Mouse (Mus musculus) thymus, adult 2 months (tissue): ENCODE measurements around the gene Chd9. TPM values are rescaled to one million over a fixed set of nuclear protein-coding genes. Genes with fewer than 3 reads are reported as not detected.

Experiments used
- DNase-seq: peaks from one replicate; pipeline ENCODE4 v3.0.0; 2021
- H3K27ac ChIP-seq: fragments of 200-500 bp; 2 replicates; pipeline ENCODE4 v1.5.1; 2012; ENCODE audit warnings: low read length, control low read depth; ENCODE audit not compliant: control insufficient read depth, insufficient read depth
- H3K27me3 ChIP-seq: fragments of 200-500 bp; 2 replicates; pipeline ENCODE4 v1.6.1; 2012; ENCODE audit warnings: mild to moderate bottlenecking, low read length, moderate library complexity, mixed read lengths; ENCODE audit not compliant: control insufficient read depth, insufficient read depth
- H3K36me3 ChIP-seq: fragments of 200-500 bp; 2 replicates; pipeline ENCODE4 v1.6.1; 2012; ENCODE audit warnings: mild to moderate bottlenecking, low read length, moderate library complexity; ENCODE audit not compliant: control insufficient read depth, insufficient read depth
- H3K4me1 ChIP-seq: fragments of 200-500 bp; replicated peaks from 2 replicates; pipeline ENCODE4 v1.6.1; 2012; ENCODE audit warnings: low read length; ENCODE audit not compliant: control insufficient read depth, insufficient read depth
- H3K4me3 ChIP-seq: fragments of 200-500 bp; 2 replicates; pipeline ENCODE4 v1.5.1; 2012; ENCODE audit warnings: mild to moderate bottlenecking, low read length, control low read depth, moderate library complexity; ENCODE audit not compliant: control insufficient read depth, insufficient read depth
- CTCF ChIP-seq: fragments of 200-500 bp; IDR thresholded peaks from 2 replicates; pipeline ENCODE4 v1.5.1; 2012; ENCODE audit warnings: mild to moderate bottlenecking, control low read depth, low read length, moderate library complexity, borderline replicate concordance; ENCODE audit not compliant: control insufficient read depth, poor library complexity, insufficient read depth; ENCODE audit errors: extremely low read depth
- POLR2A ChIP-seq: fragments of 200-500 bp; IDR thresholded peaks from 2 replicates; pipeline ENCODE4 v1.6.1; 2012; ENCODE audit warnings: mild to moderate bottlenecking, low read length, control low read depth, moderate library complexity; ENCODE audit not compliant: control insufficient read depth, poor library complexity, insufficient read depth; ENCODE audit errors: extremely low read depth
- WGBS: fragments of 180-500 bp; shearing (Covaris S2); methylation state at CpG from one replicate; pipeline ENCODE4 v1.1.7; 2018; 5-methylcytosine and 5-hydroxymethylcytosine counted together
- polyA plus RNA-seq: library from polyadenylated mRNA; depleted of rRNA; stranded (reverse); fragments of >200 nt; gene quantifications from 2 replicates; pipeline ENCODE4 v1.2.3, GENCODE M21; 2012

The Chd9 gene
- polyA plus RNA-seq, 1 experiment, result 127 TPM

DNA sequence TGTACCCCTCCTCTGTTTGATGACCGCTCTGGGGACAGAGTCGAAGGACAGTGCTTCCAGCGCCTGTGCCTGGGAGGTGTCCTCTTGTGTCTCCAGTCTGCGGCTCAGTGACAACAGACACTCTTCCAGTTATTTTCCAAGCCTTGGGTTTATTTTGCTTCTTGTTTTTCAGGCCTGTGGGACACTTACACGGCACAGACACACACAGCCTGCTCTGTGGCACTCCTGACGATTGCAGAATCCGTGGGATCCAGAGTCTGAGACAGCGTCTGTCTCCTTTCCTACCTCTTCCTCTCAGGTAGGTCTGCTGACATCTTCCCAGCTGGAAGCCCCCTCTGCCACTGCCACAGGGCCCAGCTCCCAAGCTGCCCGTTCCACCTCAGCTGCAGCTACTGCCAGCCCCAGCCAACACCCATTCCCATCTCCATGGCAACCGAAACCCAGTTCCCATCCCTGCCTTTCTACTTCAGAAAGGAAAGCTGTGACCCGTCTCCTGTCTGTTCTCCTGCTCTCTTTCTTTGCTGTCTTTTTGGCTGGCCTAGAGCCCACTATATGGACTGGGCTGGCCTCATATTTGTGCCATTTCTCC is 21.4 kb downstream of the Chd9 start:
- Histone ChIP-seq H3K4me1 (peaks cover 3% of the 10 kb centered on the region; the same call in 1 of the 2 replicates), H3K36me3 (no peaks in the 10 kb centered on the region), H3K27me3 (no peaks in the 10 kb centered on the region), H3K27ac (no peak overlapping the region), H3K4me3 (no peak overlapping the region)
- no peak for TF ChIP-seq CTCF
- TF ChIP-seq POLR2A, result no peak
- DNase-seq, result no peak
- 97% methylated on average over 11 of the region's 11 CpGs for WGBS

DNA sequence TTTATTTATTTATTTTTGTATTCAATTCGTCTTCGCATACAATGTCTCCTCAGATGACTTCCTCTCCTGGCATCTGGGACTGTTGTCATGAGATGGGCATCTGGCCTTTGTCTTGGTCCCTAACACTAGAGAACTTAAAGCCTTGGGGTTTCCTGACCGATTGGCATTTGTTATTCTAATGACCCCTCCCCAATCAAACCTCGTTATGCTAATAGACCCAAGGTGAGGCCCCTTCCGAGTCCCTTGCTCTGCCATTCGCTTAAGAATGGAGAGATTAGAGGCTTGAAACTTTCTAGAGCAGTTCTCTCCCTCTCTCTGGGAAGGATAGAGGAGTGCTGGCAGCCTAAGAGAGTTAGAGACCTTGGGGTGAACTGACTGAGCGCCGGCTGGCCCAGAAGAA is 23.4 kb downstream of the Chd9 start:
- no peak overlapping the region for H3K4me3 ChIP-seq
- peaks cover 7% of the 10 kb centered on the region for H3K4me1 ChIP-seq
- no peak overlapping the region for H3K27ac ChIP-seq
- no peak for TF ChIP-seq POLR2A
- no peak for TF ChIP-seq CTCF
- no peaks in the 10 kb centered on the region for H3K27me3 ChIP-seq
- H3K36me3 ChIP-seq, result no peaks in the 10 kb centered on the region
- no peak for DNase-seq
- 97% methylated on average over 8 of the region's 8 CpGs for WGBS

DNA sequence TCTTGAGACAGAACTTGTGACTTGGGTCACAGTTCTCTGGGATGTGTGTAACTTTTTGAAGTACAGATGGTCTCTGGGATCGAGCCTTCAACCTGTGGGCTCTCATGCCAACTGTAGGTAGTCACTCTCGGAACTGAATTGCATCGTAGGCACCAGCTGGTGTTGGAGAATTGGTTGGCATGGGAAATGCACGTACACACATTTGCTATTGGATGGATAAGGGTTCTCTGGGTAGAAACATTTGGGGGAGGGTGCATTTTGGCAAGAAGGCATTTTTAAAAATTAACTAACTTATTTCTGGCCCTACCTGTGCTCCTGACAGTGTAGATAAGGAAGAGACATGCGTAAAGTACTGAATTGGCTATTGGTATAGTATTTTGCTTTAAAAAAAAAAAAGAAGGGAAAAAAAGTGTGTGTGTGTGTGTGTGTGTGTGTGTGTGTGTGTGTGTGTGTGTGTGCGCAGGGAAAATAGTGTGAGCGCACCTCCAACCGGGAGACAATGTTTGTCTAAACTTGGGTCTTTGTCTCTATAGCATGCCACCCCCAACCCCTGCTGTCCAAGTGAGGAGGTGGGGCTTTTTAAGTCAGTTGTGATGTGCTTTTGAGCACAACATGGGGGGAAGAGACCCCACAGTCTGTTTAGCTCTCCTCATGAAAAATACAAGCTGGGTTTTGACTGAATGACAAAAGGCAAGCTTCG is 26.0 kb downstream of the Chd9 start:
- H3K4me1 ChIP-seq, result peaks cover 7% of the 10 kb centered on the region
- H3K4me3 ChIP-seq, result no peak overlapping the region
- no peaks in the 10 kb centered on the region for H3K36me3 ChIP-seq
- no peak overlapping the region for H3K27ac ChIP-seq
- WGBS, result 95% methylated on average over 9 of the region's 9 CpGs
- DNase-seq, result no peak
- TF ChIP-seq POLR2A (no peak), CTCF (no peak)
- no peaks in the 10 kb centered on the region for H3K27me3 ChIP-seq

DNA sequence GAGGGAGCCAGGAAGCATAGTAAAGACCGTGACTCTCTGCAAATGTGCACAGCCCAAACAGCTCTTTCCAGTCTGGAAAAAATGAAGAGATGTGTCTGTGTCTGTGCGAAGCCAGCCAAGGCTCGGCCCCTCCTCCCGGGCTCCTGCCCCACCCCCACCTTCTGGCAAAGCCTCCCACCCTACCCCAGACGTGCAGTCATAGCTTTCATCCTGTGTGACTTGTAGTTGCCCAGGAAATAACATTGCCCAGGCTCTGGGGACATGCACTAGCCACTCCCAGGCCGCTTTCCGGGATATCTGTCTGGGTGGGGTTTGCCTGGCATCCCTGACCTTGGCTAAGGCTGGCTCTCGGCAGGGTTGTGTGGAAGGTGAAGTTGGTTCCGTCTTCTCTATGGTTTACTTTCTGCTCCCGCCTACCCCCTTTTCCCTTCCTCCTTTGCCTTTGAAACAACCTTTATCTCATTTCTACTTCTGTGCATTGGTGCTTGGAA is 26.6 kb downstream of the Chd9 start:
- Histone ChIP-seq H3K27ac (no peak overlapping the region), H3K27me3 (no peaks in the 10 kb centered on the region), H3K4me3 (no peak overlapping the region), H3K36me3 (no peaks in the 10 kb centered on the region), H3K4me1 (peaks cover 7% of the 10 kb centered on the region)
- WGBS, result 44% methylated on average over 10 of the region's 10 CpGs
- no peak for TF ChIP-seq CTCF
- no peak for TF ChIP-seq POLR2A
- no peak for DNase-seq

DNA sequence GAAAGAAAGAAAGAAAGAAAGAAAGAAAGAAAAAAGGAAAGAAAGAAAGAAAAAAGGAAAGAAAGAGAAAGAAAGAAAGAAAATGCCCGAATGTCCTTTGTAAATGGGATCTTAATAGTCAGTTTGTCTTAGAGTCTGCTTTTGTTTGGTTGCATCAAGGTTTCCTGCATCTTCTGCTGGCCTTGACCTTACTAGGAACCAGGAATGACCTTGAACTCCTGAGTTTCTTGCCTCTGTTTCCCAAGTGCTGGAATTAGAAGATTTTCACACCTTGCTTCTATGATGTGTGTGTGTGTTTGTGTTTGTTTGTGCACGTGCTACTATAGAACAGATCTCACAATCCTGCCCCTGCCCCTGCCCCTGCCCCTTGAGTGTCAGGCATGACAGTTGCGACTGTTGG is 28.0 kb downstream of the Chd9 start:
- TF ChIP-seq CTCF (no peak), POLR2A (no peak)
- no peak for DNase-seq
- Histone ChIP-seq H3K27me3 (no peaks in the 10 kb centered on the region), H3K27ac (no peak overlapping the region), H3K4me3 (no peak overlapping the region), H3K36me3 (no peaks in the 10 kb centered on the region), H3K4me1 (peaks cover 8% of the 10 kb centered on the region)
- 96% methylated on average over 3 of the region's 3 CpGs for WGBS

DNA sequence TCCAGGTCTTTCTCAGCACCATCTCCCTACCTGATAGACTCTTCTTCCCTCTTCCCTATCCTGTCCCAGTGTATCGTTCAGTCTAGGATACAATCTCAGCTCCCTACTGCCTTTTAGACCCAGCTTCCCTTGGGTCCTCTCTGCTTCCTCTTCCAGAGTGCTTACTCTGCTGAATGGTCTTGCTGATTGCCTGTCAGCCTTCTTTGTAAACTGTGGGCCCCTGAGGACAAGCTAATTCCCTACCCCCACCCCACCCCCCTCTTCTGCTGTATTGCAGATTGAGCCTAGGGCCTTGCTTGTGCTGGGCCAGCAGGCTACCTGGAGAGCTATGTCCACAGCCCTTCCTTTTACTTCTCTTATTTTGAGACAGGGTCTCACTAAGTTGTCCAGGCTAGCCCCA is 28.8 kb downstream of the Chd9 start:
- no peak for TF ChIP-seq POLR2A
- no peak for TF ChIP-seq CTCF

More for the DNA sequence above, 28.8 kb downstream of the Chd9 start:
- Histone ChIP-seq H3K27me3 (no peaks in the 10 kb centered on the region), H3K4me1 (peaks cover 16% of the 10 kb centered on the region), H3K4me3 (no peak overlapping the region), H3K27ac (no peak overlapping the region), H3K36me3 (no peaks in the 10 kb centered on the region)
- WGBS, result 100% methylated on average over 1 of the region's 1 CpGs
- no peak for DNase-seq
